Mouse (Mus musculus) c-Kit-negative CD71-positive TER-119-positive erythroid progenitor cells, embryonic 14.5 days (primary cell): ENCODE measurements around the gene Suds3.

Source experiments
- DNase-seq: peaks from one replicate; pipeline ENCODE4 v3.0.0-alpha.2; 2013; ENCODE audit warnings: low read depth, low spot score

Gene Suds3

DNA sequence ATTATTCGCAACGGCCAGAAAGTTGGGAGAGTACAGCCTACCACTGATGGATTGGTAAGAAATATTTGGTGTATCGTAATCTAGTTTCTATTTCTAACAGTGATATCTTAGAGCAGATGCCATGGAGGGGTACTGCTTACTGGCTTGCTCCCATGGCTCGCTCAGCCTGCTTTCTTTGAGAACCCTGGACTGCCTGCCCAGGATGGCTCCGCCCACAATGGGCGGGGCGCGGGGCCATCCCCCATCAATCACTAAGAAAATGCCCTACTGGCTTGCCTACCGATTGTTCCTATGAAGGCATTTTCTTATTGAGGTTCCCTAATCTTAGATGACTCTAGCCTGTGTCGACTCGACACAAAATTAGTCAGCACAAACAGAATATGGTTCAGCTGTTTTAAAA is 73.3 kb downstream of the Suds3 start:
- no peak for DNase-seq
